Mouse (Mus musculus) midbrain, embryonic 11.5 days (tissue): ENCODE results near the gene Emp2. TPM values are rescaled to one million over a fixed set of nuclear protein-coding genes. Genes with fewer than 3 reads are reported as not detected.

ENCODE experiments used
- ATAC-seq: fragments of 200-750 bp; cut with Nextera tagmentation; 2 replicates; pipeline ENCODE4 v1.8.0; 2017; ENCODE audit warnings: moderate TSS enrichment, moderate library complexity; ENCODE audit not compliant: low FRiP score
- DNase-seq: peaks from one replicate; pipeline ENCODE4 v3.0.0; 2015; ENCODE audit warnings: low spot score; ENCODE audit errors: missing footprints
- H3K27ac ChIP-seq: fragments of 300-500 bp; sonication (generic); 2 replicates; pipeline ENCODE4 v1.5.1; 2014; ENCODE audit warnings: low read depth, low read length
- H3K27me3 ChIP-seq: fragments of 300-500 bp; sonication (generic); 2 replicates; pipeline ENCODE4 v1.6.1; 2014; ENCODE audit warnings: mild to moderate bottlenecking, low read length, moderate library complexity, mixed read lengths; ENCODE audit not compliant: control insufficient read depth, insufficient read depth
- H3K36me3 ChIP-seq: fragments of 300-500 bp; sonication (generic); 2 replicates; pipeline ENCODE4 v1.6.1; 2014; ENCODE audit warnings: mild to moderate bottlenecking, low read length, moderate library complexity, mixed read lengths; ENCODE audit not compliant: control insufficient read depth, insufficient read depth
- H3K4me1 ChIP-seq: fragments of 300-500 bp; sonication (generic); 2 replicates; pipeline ENCODE4 v1.6.1; 2014; ENCODE audit warnings: low read length; ENCODE audit not compliant: control insufficient read depth, insufficient read depth
- H3K4me2 ChIP-seq: fragments of 300-500 bp; sonication (generic); 2 replicates; pipeline ENCODE4 v1.6.1; 2014; ENCODE audit warnings: mild to moderate bottlenecking, moderate library complexity
- H3K4me3 ChIP-seq: fragments of 300-500 bp; sonication (generic); 2 replicates; pipeline ENCODE4 v1.5.1; 2014; ENCODE audit warnings: low read depth, low read length
- H3K9ac ChIP-seq: fragments of 300-500 bp; sonication (generic); 2 replicates; pipeline ENCODE4 v1.6.1; 2014; ENCODE audit warnings: low read length
- H3K9me3 ChIP-seq: fragments of 300-500 bp; sonication (generic); 2 replicates; pipeline ENCODE4 v1.6.1; 2016; ENCODE audit warnings: low read length; ENCODE audit not compliant: control insufficient read depth
- WGBS: fragments of 180-500 bp; shearing (Covaris S2); extraction: QIAGEN DNeasy Blood & Tissue Kit; methylation state at CpG from one replicate; pipeline ENCODE4 v1.1.7; 2014; 5-methylcytosine and 5-hydroxymethylcytosine counted together
- polyA plus RNA-seq: library from polyadenylated mRNA; unstranded; fragments of >200 nt; fragmentation: Nextera tagmentation; extraction: Ambion mirVana; gene quantifications from 2 replicates; pipeline ENCODE4 v1.2.1, GENCODE M21; 2014

Emp2 gene
- polyA plus RNA-seq, 1 experiment from 2014 or later: 4.3 TPM

- Histone ChIP-seq H3K27ac (no peak overlapping the region), H3K27me3 (no peaks in the 10 kb centered on the region), H3K9ac (no peak overlapping the region), H3K9me3 (no peaks in the 10 kb centered on the region), H3K4me1 (no peaks in the 10 kb centered on the region), H3K36me3 (no peaks in the 10 kb centered on the region), H3K4me2 (no peak overlapping the region), H3K4me3 (no peak overlapping the region)
- 64% methylated on average over 13 of the region's 13 CpGs for WGBS
- DNase-seq (no peak), ATAC-seq (no peak)
Observed at GRCm38 (mm10) chr16:10327563-10328333, 14.0 kb upstream of the Emp2 start.

- H3K4me1 ChIP-seq: no peaks in the 10 kb centered on the region
- no peak for DNase-seq
- no peaks in the 10 kb centered on the region for H3K27me3 ChIP-seq
- ATAC-seq: no peak
- no peak overlapping the region for H3K27ac ChIP-seq
- no peaks in the 10 kb centered on the region for H3K9me3 ChIP-seq
- H3K9ac ChIP-seq: no peak overlapping the region
- H3K4me3 ChIP-seq: no peak overlapping the region
- 65% methylated on average over 17 of the region's 17 CpGs for WGBS
- H3K36me3 ChIP-seq: no peaks in the 10 kb centered on the region
- no peak overlapping the region for H3K4me2 ChIP-seq
Observed at GRCm38 (mm10) chr16:10319914-10320569, 6.3 kb upstream of the Emp2 start.

GRCm38 (mm10) chr16:10317197-10317544 is 3.4 kb upstream of the Emp2 start:
- Histone ChIP-seq H3K27ac (no peak overlapping the region), H3K9me3 (no peaks in the 10 kb centered on the region), H3K4me1 (no peaks in the 10 kb centered on the region), H3K36me3 (no peaks in the 10 kb centered on the region), H3K4me3 (no peak overlapping the region), H3K27me3 (peaks cover 10% of the 10 kb centered on the region), H3K4me2 (no peak overlapping the region), H3K9ac (no peak overlapping the region)
- no peak for DNase-seq
- 71% methylated on average over 4 of the region's 4 CpGs for WGBS
- no peak for ATAC-seq

- no peaks in the 10 kb centered on the region for H3K36me3 ChIP-seq
- H3K4me1 ChIP-seq: no peaks in the 10 kb centered on the region
- no peaks in the 10 kb centered on the region for H3K9me3 ChIP-seq
- WGBS: 85% methylated on average over 10 of the region's 10 CpGs
- no peak overlapping the region for H3K27ac ChIP-seq
- no peak overlapping the region for H3K9ac ChIP-seq
- ATAC-seq: no peak
- DNase-seq: no peak
- H3K4me2 ChIP-seq: no peak overlapping the region
- no peak overlapping the region for H3K4me3 ChIP-seq
- peaks cover 10% of the 10 kb centered on the region for H3K27me3 ChIP-seq
Observed at GRCm38 (mm10) chr16:10316493-10317196, 2.9 kb upstream of the Emp2 start.

GRCm38 (mm10) chr16:10313226-10313625 is 542 bp downstream of the Emp2 start:
- Histone ChIP-seq H3K9ac (peak overlapping the region; percentile 66), H3K27me3 (peaks cover 10% of the 10 kb centered on the region), H3K4me2 (peak overlapping the region; percentile 85), H3K36me3 (no peaks in the 10 kb centered on the region), H3K27ac (no peak overlapping the region), H3K4me1 (no peaks in the 10 kb centered on the region), H3K4me3 (peak overlapping the region; percentile 43), H3K9me3 (no peaks in the 10 kb centered on the region)
- 3% methylated on average over 15 of the region's 15 CpGs for WGBS
- ATAC-seq (peak; percentile 59), DNase-seq (peak; percentile 87)

GRCm38 (mm10) chr16:10311989-10312388 is 1.8 kb downstream of the Emp2 start:
- Histone ChIP-seq H3K9ac (no peak overlapping the region), H3K4me3 (no peak overlapping the region), H3K27ac (no peak overlapping the region), H3K27me3 (peaks cover 10% of the 10 kb centered on the region), H3K4me1 (no peaks in the 10 kb centered on the region), H3K9me3 (no peaks in the 10 kb centered on the region), H3K4me2 (no peak overlapping the region), H3K36me3 (no peaks in the 10 kb centered on the region)
- ATAC-seq (no peak), DNase-seq (no peak)
- 82% methylated on average over 4 of the region's 4 CpGs for WGBS

GRCm38 (mm10) chr16:10311086-10311485 is 2.7 kb downstream of the Emp2 start:
- H3K27ac ChIP-seq: no peak overlapping the region
- no peaks in the 10 kb centered on the region for H3K36me3 ChIP-seq
- no peaks in the 10 kb centered on the region for H3K9me3 ChIP-seq
- peaks cover 10% of the 10 kb centered on the region for H3K27me3 ChIP-seq
- no peak for DNase-seq
- WGBS: 65% methylated on average over 3 of the region's 3 CpGs
- H3K4me1 ChIP-seq: no peaks in the 10 kb centered on the region
- H3K4me3 ChIP-seq: no peak overlapping the region
- no peak overlapping the region for H3K4me2 ChIP-seq
- no peak overlapping the region for H3K9ac ChIP-seq
- no peak for ATAC-seq

- no peaks in the 10 kb centered on the region for H3K36me3 ChIP-seq
- no peak overlapping the region for H3K4me2 ChIP-seq
- no peak overlapping the region for H3K9ac ChIP-seq
- H3K27ac ChIP-seq: no peak overlapping the region
- WGBS: 85% methylated on average over 5 of the region's 5 CpGs
- no peaks in the 10 kb centered on the region for H3K9me3 ChIP-seq
- ATAC-seq: no peak
- H3K4me1 ChIP-seq: no peaks in the 10 kb centered on the region
- peaks cover 10% of the 10 kb centered on the region for H3K27me3 ChIP-seq
- H3K4me3 ChIP-seq: no peak overlapping the region
- DNase-seq: no peak
Observed at GRCm38 (mm10) chr16:10310507-10310906, 3.3 kb downstream of the Emp2 start.

- 89% methylated on average over 5 of the region's 5 CpGs for WGBS
- Histone ChIP-seq H3K9me3 (no peaks in the 10 kb centered on the region), H3K4me2 (no peak overlapping the region), H3K9ac (no peak overlapping the region), H3K36me3 (no peaks in the 10 kb centered on the region), H3K27me3 (no peaks in the 10 kb centered on the region; the same call in 1 of the 2 replicates), H3K4me1 (no peaks in the 10 kb centered on the region), H3K27ac (no peak overlapping the region), H3K4me3 (no peak overlapping the region)
- ATAC-seq (no peak), DNase-seq (no peak)
Observed at GRCm38 (mm10) chr16:10307351-10307750, 6.4 kb downstream of the Emp2 start.
